Mouse (Mus musculus): ENCODE results near the gene Krtap3-1.

DNA sequence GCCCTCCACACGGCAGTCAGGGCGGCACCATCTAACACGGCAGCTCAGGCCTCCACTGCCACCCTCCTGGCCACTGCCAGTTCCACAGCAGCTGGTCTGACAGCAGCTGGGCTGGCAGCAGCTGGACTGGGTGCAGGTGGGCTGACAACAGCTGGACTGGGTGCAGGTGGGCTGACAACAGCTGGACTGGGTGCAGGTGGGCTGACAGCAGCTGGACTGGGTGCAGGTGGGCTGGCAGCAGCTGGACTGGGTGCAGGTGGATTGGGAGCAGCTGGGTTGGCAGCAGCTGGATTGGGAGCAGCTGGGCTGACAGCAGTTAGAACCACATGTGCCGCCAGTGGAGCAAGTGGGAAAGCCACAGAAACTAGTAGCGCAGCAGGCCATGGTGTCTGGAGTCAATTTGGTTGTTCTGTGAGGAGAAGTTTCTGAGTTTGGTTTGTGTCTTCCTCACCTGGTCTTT, 16.8 kb upstream of the Krtap3-1 start, which contains the start of gene Krtap1-4:
- TF ChIP-seq POLR2A (IDR thresholded peaks at IDR 0.05; ENCODE audit: insufficient read length, low read depth) (no peak), E2F4 (IDR thresholded peaks at IDR 0.05; ENCODE audit: insufficient read depth) (no peak), USF1 (IDR thresholded peaks at IDR 0.05; ENCODE audit: low read depth) (no peak), CEBPB (IDR thresholded peaks at IDR 0.05; ENCODE audit: insufficient read depth, poor library complexity, severe bottlenecking) (no peak), TCF12 (IDR thresholded peaks at IDR 0.05; ENCODE audit: insufficient read depth, poor library complexity, severe bottlenecking) (no peak)

All from myocyte (in vitro differentiated cells).